9 mouse cellular contexts compared by ENCODE assay signal in the genomic region with DNA sequence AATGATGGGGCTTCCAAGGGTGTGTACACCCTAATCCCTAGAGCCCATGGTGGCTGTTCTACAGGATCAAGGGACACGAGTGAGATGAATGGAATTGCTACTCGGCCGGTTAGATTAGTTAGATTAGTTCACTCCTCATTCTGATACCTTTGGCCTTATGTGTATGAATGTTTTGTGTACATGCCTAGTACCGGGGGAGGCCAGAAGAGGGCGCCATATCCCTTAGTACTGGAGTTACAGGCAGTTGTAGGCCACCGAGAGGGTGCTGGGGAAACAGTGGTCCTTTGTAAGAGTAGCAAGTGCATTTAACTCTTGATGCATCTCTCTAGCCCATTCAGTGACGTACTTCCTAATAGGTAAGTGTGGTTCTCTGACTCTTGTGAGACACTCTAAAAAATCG. TPM values are rescaled to one million over a fixed set of nuclear protein-coding genes. Genes with fewer than 3 reads are reported as not detected.
DNase-seq lines count a peak whose midpoint lies in the region; ATAC-seq lines count a peak whose summit lies in the region.
"Had no signal": no experiment of that assay in that cellular context is flagged by ENCODE, and none has a peak within 500 bp of the region (broad histone marks: within the 10 kb centered on the region; RNA-seq: fewer than 3 reads in every experiment).

No protein-coding gene starts in this region.

- ATAC-seq in CD4-positive, CD25-positive, alpha-beta regulatory T cell, adult 4 months = no peak
- ATAC-seq in kidney, embryonic 14.5 days (ENCODE audit: low FRiP score, low TSS enrichment) = no peak

- H3K27me3 ChIP-seq in kidney, embryonic 14.5 days (ENCODE audit: control insufficient read depth, insufficient read depth, low read length) = peaks cover 8% of the 10 kb centered on the region; the same call in 1 of the 2 replicates

- no peak overlapping the region for H3K9ac ChIP-seq in kidney, embryonic 14.5 days (ENCODE audit: low read depth, low read length)
- H3K9ac ChIP-seq: heart, embryonic 13.5 days had no signal

- no peaks in the 10 kb centered on the region for H3K9me3 ChIP-seq in kidney, embryonic 14.5 days (ENCODE audit: control insufficient read depth, low read length)
- H3K9me3 ChIP-seq: heart, embryonic 13.5 days had no signal

- H3K4me1 ChIP-seq in kidney, embryonic 14.5 days (ENCODE audit: control insufficient read depth, insufficient read depth, low read length) = no peaks in the 10 kb centered on the region
- H3K4me1 ChIP-seq: heart, embryonic 13.5 days had no signal

- no peak overlapping the region for H3K27ac ChIP-seq in kidney, embryonic 14.5 days (ENCODE audit: low read depth, low read length)
- H3K27ac ChIP-seq: heart, embryonic 13.5 days had no signal

- no peak overlapping the region for H3K4me2 ChIP-seq in kidney, embryonic 14.5 days (replicated peaks; ENCODE audit: low read depth, low read length)
- H3K4me2 ChIP-seq: heart, embryonic 13.5 days had no signal

- no peak overlapping the region for H3K4me3 ChIP-seq in kidney, embryonic 14.5 days (ENCODE audit: low read length)
- H3K4me3 ChIP-seq: heart, embryonic 13.5 days had no signal

- no peaks in the 10 kb centered on the region for H3K36me3 ChIP-seq in kidney, embryonic 14.5 days (ENCODE audit: control insufficient read depth, insufficient read depth, low read length)
- H3K36me3 ChIP-seq: heart, embryonic 13.5 days had no signal

- peak; percentile 28 for DNase-seq in CD4-positive, CD25-positive, alpha-beta regulatory T cell, adult 2 months (ENCODE audit: low read depth, low spot score)
- DNase-seq in kidney, postnatal 10 days = peak; percentile 33
- peak; percentile 75 for DNase-seq in ZHBTc4 (ENCODE audit: low read depth, low spot score)
- DNase-seq in retina, embryonic 14.5 days (ENCODE audit: low spot score) = peak; percentile 52
- no peak for DNase-seq in spleen, postnatal 14 days (ENCODE audit: low spot score in 2 of 2)
- DNase-seq in heart, adult 18-20 months = no peak

- 76% methylated on average over 8 of the region's 8 CpGs for WGBS in kidney, embryonic 14.5 days

RNA-seq across cellular contexts. Expression of gene Cacng4, which starts 14.2 kb away (rescaled TPM):
- not detected for polyA plus RNA-seq in CD4-positive, CD25-positive, alpha-beta regulatory T cell, adult 4 months (2017; shearing (Covaris generic))
- polyA plus RNA-seq in kidney, embryonic 14.5 days (2014; fragmentation: Nextera tagmentation; extraction: Ambion mirVana) = 3.7 and 5.2 TPM in 2 replicates
- total RNA-seq in heart, adult 18-20 months (2021) = under 1 TPM in 1 of 2 experiments, not detected in 1; 0.10 TPM

Comparison
In these comparisons a context has a peak if more than half of its experiments do, and no peak if none do; other contexts are left out.
1. DNase-seq: peak in CD4-positive, CD25-positive, alpha-beta regulatory T cell, adult 2 months (single experiment), kidney, postnatal 10 days (single experiment), ZHBTc4 (single experiment) and retina, embryonic 14.5 days (single experiment); none in spleen, postnatal 14 days (0 of 2) and heart, adult 18-20 months (0 of 2).